ENCODE assay signal across 9 mouse cellular contexts in the genomic region with DNA sequence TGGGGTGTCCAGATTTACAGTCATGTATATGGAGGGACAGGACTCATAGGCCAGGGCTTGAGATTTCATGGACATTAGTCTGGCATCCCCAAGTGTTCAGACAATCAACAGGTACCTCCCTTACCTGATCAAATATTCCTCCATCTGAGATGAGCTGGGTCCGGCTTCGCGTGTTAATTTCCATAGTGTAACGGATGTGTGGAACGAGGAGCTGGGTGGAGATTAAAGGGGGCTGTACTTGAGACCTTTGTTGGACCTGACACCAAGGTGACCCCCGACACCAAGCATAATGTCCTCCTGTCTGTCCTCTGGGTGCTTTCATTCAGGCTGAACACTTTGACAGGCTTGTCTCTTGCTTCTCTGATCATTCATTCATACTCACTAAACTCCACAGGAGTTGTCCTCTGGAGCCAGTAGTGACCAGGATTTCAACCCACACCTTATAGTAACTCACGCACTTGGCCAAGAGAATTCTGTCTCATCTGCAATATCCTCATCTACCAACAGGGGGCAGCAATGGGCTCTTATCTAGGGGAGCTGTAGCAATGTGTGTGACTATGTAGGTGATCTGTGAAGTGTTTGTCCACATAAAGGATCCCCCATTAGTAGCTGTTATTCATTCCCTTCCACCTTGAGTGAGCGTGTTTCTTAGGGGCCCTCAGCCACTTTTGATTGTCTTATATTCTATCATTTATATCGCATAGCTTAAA. TPM values are rescaled to one million over a fixed set of nuclear protein-coding genes. Genes with fewer than 3 reads are reported as not detected.
DNase-seq lines count a peak whose midpoint lies in the region; ATAC-seq lines count a peak whose summit lies in the region.
"Had no signal": no experiment of that assay in that cellular context is flagged by ENCODE, and none has a peak within 500 bp of the region (broad histone marks: within the 10 kb centered on the region; RNA-seq: fewer than 3 reads in every experiment).

No protein-coding gene starts in this region.

- no peak overlapping the region for H3K27ac ChIP-seq in heart, embryonic 11.5 days (ENCODE audit: low read depth, low read length)

- no peak overlapping the region for H3K9ac ChIP-seq in heart, embryonic 11.5 days (ENCODE audit: low read depth, low read length)

- no peaks in the 10 kb centered on the region for H3K36me3 ChIP-seq in heart, embryonic 11.5 days (ENCODE audit: control insufficient read depth, insufficient read depth, low read length)

- peaks cover 16% of the 10 kb centered on the region; the same call in 1 of the 2 replicates for H3K27me3 ChIP-seq in heart, embryonic 11.5 days (ENCODE audit: control insufficient read depth, insufficient read depth, low read length)

- 47% methylated on average over 9 of the region's 9 CpGs for WGBS in heart, embryonic 11.5 days (ENCODE audit: insufficient replicate concordance)

- H3K4me3 ChIP-seq in heart, embryonic 11.5 days (ENCODE audit: low read depth, low read length) = no peak overlapping the region

- H3K4me2 ChIP-seq in heart, embryonic 11.5 days = no peak overlapping the region

- ATAC-seq in heart, embryonic 11.5 days (replicated peaks; ENCODE audit: insufficient number of reproducible peaks, low FRiP score, low TSS enrichment) = no peak

- no peaks in the 10 kb centered on the region for H3K9me3 ChIP-seq in heart, embryonic 11.5 days (replicated peaks; ENCODE audit: control insufficient read depth, low read length)

- no peaks in the 10 kb centered on the region for H3K4me1 ChIP-seq in heart, embryonic 11.5 days (ENCODE audit: control insufficient read depth, insufficient read depth, low read length)

- DNase-seq in heart, adult 11 months = peak; percentile 90
- peak; percentile 70 for DNase-seq in urinary bladder, postnatal 25 days (ENCODE audit: low spot score)
- no peak for DNase-seq in urinary bladder, postnatal 10 days (ENCODE audit: low spot score)
- peak; percentile 74 to 79 for DNase-seq in cerebellum, adult 18-20 months
- peak; percentile 83 for DNase-seq in heart, postnatal 4 days
- DNase-seq in lung, postnatal 10 days = peak; percentile 84
- DNase-seq in thymus, postnatal 0 days (ENCODE audit: low spot score) = peak; percentile 82

RNA-seq across cellular contexts. Expression of gene Rnasek, which starts 7.6 kb away (rescaled TPM):
- polyA plus RNA-seq in heart, embryonic 11.5 days (2014; fragmentation: Nextera tagmentation; extraction: Ambion mirVana) = 170 and 183 TPM in 2 replicates
- 10 to 100 TPM; 95.8 to 96.1 TPM for total RNA-seq in heart, postnatal 4 days (2021)
- 355 and 365 TPM in 2 replicates for polyA plus RNA-seq in thymus, postnatal 0 days (2015; fragmentation: Nextera tagmentation; extraction: Ambion mirVana)

RNA-seq across cellular contexts. Expression of gene Gm21988, which starts 7.7 kb away (rescaled TPM):
- polyA plus RNA-seq in heart, embryonic 11.5 days (2014; fragmentation: Nextera tagmentation; extraction: Ambion mirVana) = 7.7 and 9.3 TPM in 2 replicates
- total RNA-seq in heart, postnatal 4 days (2021) = 1 to 10 TPM; 2.4 to 2.6 TPM
- 13.0 and 13.9 TPM in 2 replicates for polyA plus RNA-seq in thymus, postnatal 0 days (2015; fragmentation: Nextera tagmentation; extraction: Ambion mirVana)

RNA-seq across cellular contexts. Expression of gene Alox12, which starts 7.9 kb away (rescaled TPM):
- 5.8 and 6.1 TPM in 2 replicates for polyA plus RNA-seq in heart, embryonic 11.5 days (2014; fragmentation: Nextera tagmentation; extraction: Ambion mirVana)
- total RNA-seq in heart, postnatal 4 days (2021) = 1 to 10 TPM; 2.8 to 3.0 TPM
- 0.54 and 0.61 TPM in 2 replicates for polyA plus RNA-seq in thymus, postnatal 0 days (2015; fragmentation: Nextera tagmentation; extraction: Ambion mirVana)
- total RNA-seq: layer of hippocampus, postnatal 36 days had no signal

RNA-seq across cellular contexts. Expression of gene 0610010K14Rik, which starts 9.6 kb away (rescaled TPM):
- polyA plus RNA-seq in heart, embryonic 11.5 days (2014; fragmentation: Nextera tagmentation; extraction: Ambion mirVana) = 129 and 132 TPM in 2 replicates
- total RNA-seq in heart, postnatal 4 days (2021) = 10 to 100 TPM; 72.3 to 79.4 TPM
- 174 and 191 TPM in 2 replicates for polyA plus RNA-seq in thymus, postnatal 0 days (2015; fragmentation: Nextera tagmentation; extraction: Ambion mirVana)

RNA-seq across cellular contexts. Expression of gene Bcl6b, which starts 17.7 kb away (rescaled TPM):
- 11.9 and 13.0 TPM in 2 replicates for polyA plus RNA-seq in heart, embryonic 11.5 days (2014; fragmentation: Nextera tagmentation; extraction: Ambion mirVana)
- 10 to 100 TPM; 47.0 to 53.6 TPM for total RNA-seq in heart, postnatal 4 days (2021)
- 1.9 and 2.2 TPM in 2 replicates for polyA plus RNA-seq in thymus, postnatal 0 days (2015; fragmentation: Nextera tagmentation; extraction: Ambion mirVana)
